Mouse (Mus musculus) testis, adult 2 months (tissue): ENCODE results near the gene Fam98c. TPM values are rescaled to one million over a fixed set of nuclear protein-coding genes. Genes with fewer than 3 reads are reported as not detected.
"Not testable (repeated sequence)": the region's sequence is repeated elsewhere in the genome, so short reads cannot be mapped to it uniquely, and the experiment has no call there.

Experiments used
- H3K27ac ChIP-seq: fragments of 200-500 bp; 2 replicates; pipeline ENCODE4 v1.5.1; 2012; ENCODE audit warnings: low read depth, low read length; ENCODE audit not compliant: control insufficient read depth, insufficient read depth
- H3K27me3 ChIP-seq: fragments of 200-500 bp; 2 replicates; pipeline ENCODE4 v1.6.1; 2012; ENCODE audit warnings: mild to moderate bottlenecking, low read length, moderate library complexity; ENCODE audit not compliant: control insufficient read depth, insufficient read depth
- H3K36me3 ChIP-seq: fragments of 200-500 bp; 2 replicates; pipeline ENCODE4 v1.6.1; 2012; ENCODE audit warnings: mild to moderate bottlenecking, low read length; ENCODE audit not compliant: control insufficient read depth, insufficient read depth
- H3K4me1 ChIP-seq: fragments of 200-500 bp; 2 replicates; pipeline ENCODE4 v1.6.1; 2012; ENCODE audit warnings: low read length; ENCODE audit not compliant: control insufficient read depth, insufficient read depth
- H3K4me3 ChIP-seq: fragments of 200-500 bp; 2 replicates; pipeline ENCODE4 v1.5.1; 2012; ENCODE audit warnings: low read depth, mild to moderate bottlenecking, low read length, moderate library complexity, mixed read lengths; ENCODE audit not compliant: control insufficient read depth
- CTCF ChIP-seq: fragments of 200-500 bp; IDR thresholded peaks from 2 replicates; pipeline ENCODE4 v1.5.1; 2012; ENCODE audit warnings: low read depth, mild to moderate bottlenecking, inconsistent platforms, low read length, moderate library complexity; ENCODE audit not compliant: control insufficient read depth, insufficient read depth, insufficient replicate concordance
- POLR2A ChIP-seq: fragments of 200-500 bp; IDR thresholded peaks from 2 replicates; pipeline ENCODE4 v1.6.1; 2012; ENCODE audit warnings: low read depth, mild to moderate bottlenecking, inconsistent platforms, low read length, moderate library complexity; ENCODE audit not compliant: control insufficient read depth
- polyA plus RNA-seq: library from polyadenylated mRNA; depleted of rRNA; stranded (reverse); fragments of >200 nt; gene quantifications from 2 replicates; pipeline ENCODE4 v1.2.3, GENCODE M21; 2012

The Fam98c gene
- polyA plus RNA-seq, 1 experiment, result 194 TPM

GRCm38 (mm10) chr7:29154018-29154720 is 1.9 kb downstream of the Fam98c start:
- H3K4me3 ChIP-seq, result peak overlapping the region; percentile 39
- TF ChIP-seq CTCF (no peak), POLR2A (no peak)
- no peak overlapping the region for H3K27ac ChIP-seq
- H3K36me3 ChIP-seq, result peaks cover 1% of the 10 kb centered on the region; the same call in 1 of the 2 replicates
- H3K27me3 ChIP-seq, result no peaks in the 10 kb centered on the region
- H3K4me1 ChIP-seq, result peaks cover 16% of the 10 kb centered on the region

DNA sequence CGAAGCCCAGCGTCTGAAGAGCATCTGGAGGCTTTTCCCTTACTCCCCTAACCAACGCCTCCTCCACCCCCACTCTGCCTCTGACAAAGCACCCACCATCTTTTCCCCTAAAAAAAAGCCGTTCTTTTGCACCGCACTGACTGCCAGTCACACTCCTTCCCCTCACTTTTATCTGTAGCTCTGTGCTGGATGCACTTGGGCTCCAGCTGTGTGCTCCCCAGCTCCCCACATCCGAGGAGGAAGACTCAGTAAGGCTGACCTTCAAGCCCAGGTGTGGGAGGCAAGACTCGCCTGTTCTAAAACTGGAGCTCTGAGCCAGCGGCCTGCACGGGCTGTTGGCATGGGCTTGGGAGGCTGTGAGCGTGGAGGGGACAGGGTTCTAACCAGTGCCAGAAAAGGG is 4.5 kb downstream of the Fam98c start:
- TF ChIP-seq CTCF, result no peak
- peaks cover 12% of the 10 kb centered on the region for H3K4me1 ChIP-seq
- no peak overlapping the region for H3K27ac ChIP-seq
- H3K36me3 ChIP-seq, result peaks cover 1% of the 10 kb centered on the region; the same call in 1 of the 2 replicates
- no peaks in the 10 kb centered on the region for H3K27me3 ChIP-seq
- H3K4me3 ChIP-seq, result no peak overlapping the region

DNA sequence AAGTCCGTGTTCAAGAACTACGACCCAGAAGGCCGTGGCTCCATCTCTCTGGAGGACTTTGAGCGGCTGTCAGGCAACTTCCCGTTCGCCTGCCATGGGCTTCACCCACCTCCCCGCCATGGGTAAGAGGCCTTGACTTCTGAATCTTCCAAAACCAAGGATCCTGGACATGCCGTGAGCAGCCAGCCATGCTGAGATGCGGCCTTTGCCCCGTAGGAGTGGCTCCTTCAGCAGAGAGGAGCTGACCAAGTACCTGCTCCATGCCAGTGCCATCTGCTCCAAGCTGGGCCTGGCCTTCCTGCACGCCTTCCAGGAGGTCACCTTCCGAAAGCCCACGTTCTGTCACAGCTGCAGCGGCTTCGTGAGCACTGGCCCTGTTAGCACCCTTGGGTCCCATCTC is 7.3 kb downstream of the Fam98c start:
- no peaks in the 10 kb centered on the region for H3K36me3 ChIP-seq
- H3K27ac ChIP-seq, result no peak overlapping the region
- no peaks in the 10 kb centered on the region for H3K27me3 ChIP-seq
- TF ChIP-seq CTCF (no peak), POLR2A (no peak)
- H3K4me3 ChIP-seq, result no peak overlapping the region
- peaks cover 11% of the 10 kb centered on the region for H3K4me1 ChIP-seq

DNA sequence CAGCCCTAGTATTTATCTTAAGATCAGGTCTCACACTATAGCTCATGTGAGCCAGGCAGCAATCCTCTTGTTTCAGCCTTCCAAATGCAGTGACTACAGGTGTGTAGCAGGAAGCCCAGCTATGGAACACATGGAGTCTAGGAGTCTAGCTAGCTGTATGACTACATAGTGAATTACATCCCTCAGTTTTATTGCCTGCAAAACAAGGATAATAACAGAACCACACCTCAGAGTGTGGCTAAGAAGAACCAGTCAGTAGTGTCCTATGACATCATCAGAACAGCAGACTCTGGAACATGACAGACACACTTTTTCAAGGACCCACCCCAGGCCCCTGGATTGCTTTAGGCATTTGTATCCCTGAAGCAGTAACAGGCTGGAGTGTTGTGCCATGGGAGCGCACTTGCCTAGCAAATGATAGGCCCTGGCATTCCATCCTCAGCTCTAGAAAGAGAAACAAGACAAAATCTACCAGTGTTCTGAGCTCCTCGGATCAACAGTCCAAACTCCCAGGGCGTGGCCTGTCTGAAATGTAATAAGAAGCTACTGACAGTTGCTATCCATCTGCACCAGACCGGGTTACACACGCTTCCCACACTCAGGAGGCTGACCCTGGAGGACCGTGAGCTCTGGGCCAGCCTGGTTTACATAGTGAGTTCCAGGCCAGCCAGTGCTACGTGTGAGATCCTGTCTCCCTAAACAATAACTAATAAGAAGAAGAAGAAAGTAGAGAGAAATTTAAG is 9.2 kb downstream of the Fam98c start:
- H3K4me3 ChIP-seq, result no peak overlapping the region
- no peak overlapping the region for H3K27ac ChIP-seq
- TF ChIP-seq POLR2A (no peak), CTCF (no peak)
- no peaks in the 10 kb centered on the region for H3K27me3 ChIP-seq
- H3K4me1 ChIP-seq, result peaks cover 14% of the 10 kb centered on the region
- no peaks in the 10 kb centered on the region for H3K36me3 ChIP-seq

- Histone ChIP-seq H3K36me3 (no peaks in the 10 kb centered on the region), H3K4me1 (peaks cover 14% of the 10 kb centered on the region), H3K4me3 (no peak overlapping the region), H3K27ac (no peak overlapping the region), H3K27me3 (no peaks in the 10 kb centered on the region)
- TF ChIP-seq POLR2A, result no peak
- no peak for TF ChIP-seq CTCF
These were observed 12.0 kb downstream of the Fam98c start for GRCm38 (mm10) chr7:29144006-29144405.

- H3K4me3 ChIP-seq, result no peak overlapping the region
- H3K4me1 ChIP-seq, result peaks cover 19% of the 10 kb centered on the region
- H3K36me3 ChIP-seq, result no peaks in the 10 kb centered on the region
- TF ChIP-seq POLR2A, result no peak
- TF ChIP-seq CTCF, result no peak
- H3K27me3 ChIP-seq, result no peaks in the 10 kb centered on the region
- H3K27ac ChIP-seq, result no peak overlapping the region
These were observed 14.6 kb downstream of the Fam98c start for GRCm38 (mm10) chr7:29141416-29141815.

DNA sequence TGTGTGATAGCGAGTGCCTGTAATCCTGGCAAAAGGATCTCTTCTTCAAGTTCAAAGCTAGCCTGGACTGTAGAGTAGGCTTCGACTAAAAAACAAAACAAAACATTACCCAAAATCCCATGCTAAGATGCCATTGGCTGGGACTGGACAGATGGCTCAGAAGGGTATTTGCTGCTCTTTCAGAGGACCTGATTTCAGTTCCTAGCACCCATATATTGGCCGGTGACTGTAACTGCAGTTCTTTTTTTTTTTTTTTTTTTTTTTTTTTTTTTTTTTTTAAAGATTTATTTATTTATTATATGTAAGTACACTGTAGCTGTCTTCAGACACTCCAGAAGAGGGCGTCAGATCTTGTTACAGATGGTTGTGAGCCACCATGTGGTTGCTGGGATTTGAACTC is 16.8 kb downstream of the Fam98c start:
- H3K4me3 ChIP-seq, H3K27me3 ChIP-seq, H3K36me3 ChIP-seq, H3K27ac ChIP-seq: not testable (repeated sequence)
- H3K4me1 ChIP-seq, result peaks cover 12% of the 10 kb centered on the region

- TF ChIP-seq CTCF (no peak), POLR2A (no peak)
- no peak overlapping the region for H3K27ac ChIP-seq
- H3K4me3 ChIP-seq, result no peak overlapping the region
- no peaks in the 10 kb centered on the region for H3K27me3 ChIP-seq
- H3K4me1 ChIP-seq, result peaks cover 4% of the 10 kb centered on the region
- no peaks in the 10 kb centered on the region for H3K36me3 ChIP-seq
These were observed 18.6 kb downstream of the Fam98c start for GRCm38 (mm10) chr7:29137429-29137828.
